Mouse (Mus musculus): Measurements from ENCODE around the gene Aftph.

DNA sequence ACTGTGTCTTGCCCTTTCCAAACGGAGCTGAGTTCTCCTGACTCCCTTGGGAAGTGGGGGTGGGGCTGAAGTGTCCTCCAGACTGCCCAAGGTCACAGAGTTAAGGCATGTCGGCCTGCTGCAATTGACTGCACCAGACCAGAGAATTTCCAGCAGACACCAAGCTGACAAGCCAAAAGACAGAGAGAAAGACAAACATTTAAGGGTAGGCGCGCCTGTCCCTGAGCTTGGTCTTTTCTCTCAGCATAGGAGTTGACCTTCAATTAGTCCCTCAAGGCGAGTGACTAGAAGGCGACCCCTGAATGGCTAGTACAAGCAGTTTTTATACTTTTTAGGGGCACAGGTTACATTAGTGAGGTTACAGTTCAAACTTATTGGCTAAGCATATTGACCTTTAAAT lies 43.4 kb upstream of the Aftph start:
- no peak for TF ChIP-seq POLR2A (IDR thresholded peaks at IDR 0.05; ENCODE audit: borderline replicate concordance, extremely low read depth, low read depth, low read length)
- TF ChIP-seq CTCF (IDR thresholded peaks at IDR 0.05; ENCODE audit: insufficient read depth, low read length) = no peak
